Mouse (Mus musculus) monocyte, adult 2 months (primary cell): ENCODE results near the gene Rfc2.

ENCODE experiments used
- DNase-seq, 2 experiments: peaks; one replicate each; pipeline ENCODE4 v3.0.0; 2022; ENCODE audit warnings: low spot score in 2 of 2, low read depth in 1 of 2

Gene Rfc2

DNA sequence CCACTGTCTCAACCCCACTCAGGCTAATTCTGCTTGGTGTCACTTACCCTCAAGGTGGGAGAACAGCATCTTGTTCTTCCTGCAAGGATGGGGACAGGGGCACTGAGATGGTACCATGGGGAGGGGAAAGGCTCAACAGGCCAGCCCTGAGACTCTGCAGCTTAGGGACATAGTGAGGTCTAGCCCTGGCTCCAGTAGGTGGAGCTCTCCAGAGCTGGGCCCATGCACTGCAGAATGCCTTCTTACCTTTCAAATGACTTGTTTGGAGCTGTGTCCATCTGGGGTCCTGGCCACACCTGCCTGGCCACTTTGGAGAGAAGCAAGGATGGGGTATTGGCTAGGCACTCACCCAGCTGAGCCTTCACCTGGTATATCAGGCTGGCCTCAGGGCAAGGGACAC, 25.1 kb downstream of the Rfc2 start:
- DNase-seq: no peak

DNA sequence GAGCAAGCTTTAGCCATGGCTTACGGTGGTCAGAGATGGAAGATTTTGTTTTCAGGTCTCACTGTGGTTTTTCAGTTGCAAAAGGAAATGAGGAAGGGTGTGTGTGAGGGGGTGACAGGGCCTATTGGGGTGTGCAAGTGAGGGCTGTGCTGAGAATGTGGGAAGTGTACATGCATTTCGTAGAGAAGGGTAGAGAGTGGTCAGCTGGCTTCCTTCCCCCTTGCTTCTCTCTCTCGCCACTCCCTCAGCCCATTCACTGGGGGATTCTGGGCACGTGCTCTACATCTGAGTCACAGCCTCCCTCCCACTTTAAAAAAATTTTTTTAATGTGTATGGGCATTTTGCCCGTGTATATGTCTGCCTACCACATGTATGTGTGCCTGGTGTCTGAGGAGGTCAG, 26.0 kb downstream of the Rfc2 start:
- DNase-seq: peak; percentile 56 to 62

DNA sequence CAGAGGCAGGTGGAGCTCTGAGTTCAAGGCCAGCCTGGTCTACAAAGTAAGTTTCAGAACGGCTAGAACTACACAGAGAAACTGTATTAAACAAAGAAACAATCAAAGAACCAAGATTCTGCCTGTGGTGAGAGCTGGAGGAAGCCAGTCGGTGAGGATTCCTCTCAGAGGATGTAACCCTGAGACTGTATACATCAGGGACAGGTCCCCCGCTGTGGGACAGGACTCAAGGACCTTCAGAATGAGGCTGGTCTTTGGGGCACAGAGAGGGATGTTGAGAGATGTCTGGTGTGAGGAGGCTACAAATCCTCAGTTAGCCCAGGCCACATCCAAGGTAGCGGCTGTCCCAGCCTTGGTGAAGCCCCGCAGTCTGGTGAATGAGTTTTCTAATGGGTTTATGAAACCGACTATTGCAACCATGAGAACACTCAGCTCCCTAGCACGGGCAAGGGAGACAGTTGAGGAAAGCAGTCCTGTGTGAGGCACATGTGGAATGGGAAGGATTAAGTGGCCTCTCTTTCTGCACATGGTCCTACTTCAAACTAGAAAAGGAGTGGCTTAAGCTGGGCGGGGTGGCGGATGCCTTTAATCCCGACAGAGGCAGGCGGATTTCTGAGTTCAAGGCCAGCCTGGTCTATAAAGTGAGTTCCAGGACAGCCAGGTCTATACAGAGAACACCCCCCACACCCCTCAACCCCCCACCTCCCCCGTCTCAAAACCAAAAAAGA, 28.9 kb downstream of the Rfc2 start:
- DNase-seq: no peak

DNA sequence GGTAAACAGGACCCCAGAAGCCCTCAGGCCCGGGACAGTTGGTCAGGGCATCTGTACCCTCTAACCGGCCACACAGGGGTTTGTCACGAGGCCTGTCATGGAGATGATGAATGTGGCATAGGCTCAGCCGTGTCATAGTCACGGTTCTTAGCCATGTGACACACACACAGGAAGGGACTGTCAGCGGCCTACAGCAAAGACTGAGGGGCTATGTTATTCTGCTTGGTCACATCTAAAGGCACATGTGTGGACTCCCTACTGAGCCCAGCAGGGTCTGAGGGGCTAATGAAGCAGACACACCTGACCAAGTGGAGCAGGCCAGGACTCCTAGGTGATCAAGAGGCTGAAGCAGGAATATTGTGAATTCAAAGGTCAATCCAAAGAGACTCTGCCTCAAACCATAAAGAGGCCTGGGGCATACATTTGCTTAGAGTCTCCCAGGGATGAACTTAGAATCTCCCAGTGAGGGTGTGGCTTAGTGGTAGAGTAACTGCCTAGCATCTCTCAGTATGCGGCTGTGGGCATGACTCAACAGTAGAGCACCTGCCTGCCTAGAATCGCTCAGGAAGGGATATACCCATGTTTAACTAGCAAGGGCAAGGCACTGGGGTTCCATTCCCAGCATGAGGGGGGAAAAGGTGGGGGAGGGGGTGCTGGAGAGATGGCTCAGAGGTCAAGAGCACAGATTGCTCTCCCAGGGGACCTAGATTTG, 30.8 kb downstream of the Rfc2 start:
- DNase-seq: peak in 1 of 2 experiments; percentile 8

DNA sequence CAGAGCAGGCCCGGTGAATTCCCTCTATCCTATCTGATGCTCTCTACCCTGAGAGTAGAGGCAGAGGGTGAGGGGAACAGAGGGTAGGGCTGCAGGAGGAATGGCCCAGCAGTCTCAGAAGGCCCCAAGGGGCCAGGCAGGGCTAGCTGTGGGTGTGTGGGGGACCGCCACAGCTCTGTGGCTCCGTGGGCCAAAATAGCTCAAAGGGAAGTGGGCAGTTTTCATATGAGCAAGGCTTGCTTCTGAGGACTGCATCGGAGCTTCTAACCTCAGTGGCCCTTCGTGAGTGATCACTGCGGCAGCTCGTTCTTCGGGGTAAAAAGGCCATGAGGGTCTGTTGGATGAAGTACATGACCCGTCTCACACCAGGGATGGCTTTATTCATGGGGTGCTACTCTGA, 32.6 kb downstream of the Rfc2 start:
- peak in 1 of 2 experiments; percentile 19 for DNase-seq

DNA sequence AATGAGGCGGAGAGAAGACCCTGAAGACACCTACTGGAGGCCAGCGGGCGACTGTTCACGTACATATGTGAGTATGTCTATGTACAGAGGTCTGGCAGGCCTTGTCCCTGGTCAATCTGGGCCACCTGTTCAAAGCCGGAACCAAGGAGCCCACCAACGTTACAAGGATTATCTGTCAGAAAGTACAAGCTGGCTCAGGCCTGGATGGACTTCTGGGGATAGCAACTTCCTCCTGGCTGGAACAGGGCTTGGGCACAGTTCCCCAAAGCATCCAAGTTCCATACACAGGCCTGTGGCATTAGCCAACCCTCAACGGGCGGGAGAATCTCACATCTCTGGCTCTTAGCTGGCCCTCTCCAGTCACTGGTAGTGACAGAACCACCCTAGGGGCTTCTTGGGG, 33.1 kb downstream of the Rfc2 start:
- peak in 1 of 2 experiments; percentile 36 for DNase-seq

DNA sequence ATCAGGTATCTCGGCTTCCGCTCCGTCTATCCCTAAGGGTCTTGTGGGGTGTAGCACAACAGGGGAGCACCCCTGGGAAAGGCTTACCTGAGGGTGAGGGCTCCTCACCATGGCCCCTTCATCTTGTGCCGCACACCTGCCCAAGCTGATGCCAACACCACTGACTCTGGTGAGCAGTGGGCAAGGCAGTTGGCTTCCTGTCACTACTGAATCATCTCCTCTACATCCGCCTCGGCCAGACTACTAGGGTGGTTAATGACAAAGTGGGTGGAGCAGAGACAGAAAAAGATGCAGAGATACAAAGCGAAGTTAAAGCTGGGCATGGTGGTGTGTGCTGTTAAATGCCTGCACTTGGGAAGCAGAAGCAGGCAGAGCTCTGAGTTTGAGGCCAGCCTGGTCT, 33.6 kb downstream of the Rfc2 start, which contains the start of gene Lat2:
Gene Lat2, minus strand, starts transcription at position 224 of the 400 bp plus-strand sequence.
- DNase-seq: no peak

DNA sequence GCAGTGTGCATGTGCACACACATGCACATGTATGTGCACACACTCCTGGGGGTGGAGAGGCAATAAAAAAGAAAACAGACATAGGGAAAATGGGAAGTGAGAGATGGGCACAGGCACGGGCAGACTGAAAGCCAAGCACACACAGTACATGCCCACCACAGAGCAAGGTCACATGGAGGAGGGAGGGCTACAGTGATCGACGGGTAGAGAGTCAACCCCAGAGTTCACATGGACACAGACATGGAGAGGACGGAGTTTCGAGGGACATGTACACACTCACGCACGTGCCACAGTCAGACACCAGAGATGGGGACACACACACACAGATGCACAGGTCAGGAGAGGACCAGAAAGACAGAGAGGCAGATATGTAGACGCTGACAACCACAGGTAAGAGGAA, 34.2 kb downstream of the Rfc2 start:
- no peak for DNase-seq

DNA sequence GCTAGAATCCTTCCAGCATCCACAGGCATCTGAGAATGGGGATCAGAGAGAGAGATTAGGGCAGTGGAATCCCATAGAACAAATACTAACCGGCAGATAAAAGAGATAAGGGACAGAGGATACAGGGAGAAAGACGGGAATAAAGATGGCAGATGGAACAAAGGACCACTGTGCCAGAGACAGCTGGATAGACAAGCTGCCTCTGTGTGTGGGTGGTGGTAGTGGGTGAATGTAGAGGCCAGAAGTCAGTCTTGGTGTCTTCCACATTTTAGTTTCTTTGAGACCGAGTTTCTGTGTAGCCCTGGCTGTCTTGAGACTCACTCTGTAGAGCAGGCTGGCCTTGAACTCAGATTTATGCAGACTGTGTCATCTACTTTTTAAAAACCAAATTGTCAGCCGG, 34.6 kb downstream of the Rfc2 start:
- DNase-seq: no peak

DNA sequence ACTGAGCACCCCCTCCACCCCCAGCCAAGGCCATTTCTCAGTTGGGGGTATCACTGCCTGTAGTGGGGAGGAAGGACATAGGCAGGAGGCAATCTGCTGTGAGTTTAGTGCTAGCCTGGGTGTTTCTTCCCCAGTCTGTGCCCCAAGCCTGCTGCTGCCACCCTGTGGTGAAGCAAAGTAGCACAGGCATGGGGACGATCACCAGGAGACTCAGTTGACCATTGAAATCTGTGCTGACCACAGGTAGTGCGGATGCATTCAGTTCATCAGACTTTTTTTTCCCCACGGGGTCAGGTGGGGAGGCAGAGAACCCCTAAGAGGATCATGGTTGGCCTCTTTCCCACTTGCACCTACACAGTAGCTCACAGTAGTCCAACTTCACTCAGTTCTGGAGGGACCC, 35.9 kb downstream of the Rfc2 start:
- DNase-seq: peak in 1 of 2 experiments; percentile 67

DNA sequence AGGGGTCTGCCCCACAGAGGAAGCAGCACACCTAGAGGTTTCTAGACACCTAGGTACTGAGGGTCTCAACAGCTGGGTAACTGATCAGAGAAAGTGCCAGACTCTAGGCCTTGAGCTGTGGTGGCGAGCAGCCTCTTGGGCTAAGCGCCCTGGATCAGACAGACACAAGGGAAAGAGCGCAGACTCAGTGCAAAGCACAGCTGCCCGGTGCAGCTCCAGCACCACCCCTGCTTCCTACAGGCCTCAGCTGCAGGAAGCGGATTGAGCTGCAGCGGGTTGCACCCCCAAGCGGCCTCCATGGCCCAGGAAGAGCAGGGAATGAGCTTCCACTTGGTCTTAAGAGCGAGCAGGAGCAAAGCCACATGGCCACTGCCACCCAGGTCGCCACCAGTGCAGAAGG, 39.3 kb downstream of the Rfc2 start:
- DNase-seq: no peak

DNA sequence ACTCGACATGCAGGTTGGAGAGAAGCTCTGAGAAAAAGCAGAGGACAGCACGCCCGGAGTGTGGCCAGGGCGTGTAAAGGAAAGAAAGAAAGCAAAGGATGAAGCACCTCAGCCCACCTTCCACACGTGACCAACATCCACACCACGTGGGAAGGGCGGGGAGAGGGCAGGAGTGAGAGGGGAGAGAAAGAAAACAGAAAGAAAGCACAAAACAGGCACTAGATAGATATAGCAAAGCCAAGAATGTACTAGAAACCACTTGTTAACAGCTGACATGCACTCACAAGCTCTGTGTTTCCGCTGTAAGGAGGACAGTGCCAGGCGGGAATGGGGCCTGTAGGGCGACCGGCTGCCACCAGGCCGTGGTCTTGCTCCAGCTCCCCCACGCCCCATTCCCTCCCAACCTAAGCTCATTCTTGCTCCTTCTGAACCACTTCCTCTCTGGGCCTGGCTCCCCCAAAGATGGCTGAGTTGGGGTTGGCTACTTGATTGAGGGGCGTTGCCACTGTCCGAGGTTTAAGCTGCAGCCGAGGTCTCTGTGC, 40.0 kb downstream of the Rfc2 start:
- no peak for DNase-seq

DNA sequence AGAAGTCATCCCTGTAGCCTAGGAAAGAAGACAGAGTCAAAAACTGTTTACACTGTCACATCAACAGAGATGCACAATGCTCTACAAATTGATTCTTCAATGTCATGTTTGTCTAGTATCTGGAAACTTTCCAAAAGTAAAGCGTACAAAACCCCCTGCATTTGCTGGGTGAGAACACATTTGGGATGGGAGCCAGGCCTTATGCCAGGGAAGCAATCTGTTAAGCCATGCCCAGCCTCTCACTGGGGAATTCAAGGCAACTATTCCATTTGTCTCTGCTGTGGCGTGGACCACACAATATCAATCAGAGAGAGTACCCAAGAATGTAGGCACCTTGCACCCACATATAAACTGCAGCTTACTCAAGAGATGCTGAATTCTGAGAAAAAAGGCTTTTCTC, 40.9 kb downstream of the Rfc2 start:
- no peak for DNase-seq

DNA sequence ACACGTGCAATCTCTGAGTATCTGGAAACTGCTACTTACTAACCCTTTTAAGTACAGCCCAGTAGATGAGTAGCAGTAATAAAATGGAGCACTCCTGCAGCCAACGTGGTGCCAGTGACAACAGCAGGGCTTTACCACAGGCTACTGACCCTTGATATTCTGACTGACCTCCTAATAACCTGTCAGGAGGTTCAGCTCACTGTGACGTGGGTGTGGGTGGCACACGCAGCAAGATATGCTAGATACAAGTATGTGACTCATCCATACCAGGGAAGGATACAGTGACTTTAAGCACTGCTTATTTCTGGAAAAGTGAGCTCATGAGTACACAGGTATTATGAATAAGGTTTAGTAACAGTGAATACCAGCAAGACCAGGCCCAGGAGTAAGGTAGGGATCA, 48.3 kb downstream of the Rfc2 start:
- no peak for DNase-seq

DNA sequence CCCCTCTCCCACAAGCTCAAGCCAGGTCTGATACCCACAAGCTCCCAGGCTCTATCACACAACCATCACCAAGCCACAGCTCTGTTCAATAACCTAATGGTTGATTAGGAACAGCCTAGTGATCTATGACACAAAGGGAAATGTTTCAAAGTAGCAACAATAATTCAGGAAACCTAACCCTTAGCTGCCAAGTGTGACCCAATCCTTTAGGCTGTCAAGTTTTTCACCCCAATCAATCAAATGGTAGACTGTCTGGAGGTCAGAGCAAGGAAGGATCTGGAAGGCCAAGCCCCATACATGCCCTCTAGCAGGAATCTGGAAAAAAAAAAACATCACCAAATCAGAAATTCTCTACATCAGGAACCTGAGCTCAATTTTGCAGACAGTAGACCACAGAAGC, 49.7 kb downstream of the Rfc2 start:
- no peak for DNase-seq

DNA sequence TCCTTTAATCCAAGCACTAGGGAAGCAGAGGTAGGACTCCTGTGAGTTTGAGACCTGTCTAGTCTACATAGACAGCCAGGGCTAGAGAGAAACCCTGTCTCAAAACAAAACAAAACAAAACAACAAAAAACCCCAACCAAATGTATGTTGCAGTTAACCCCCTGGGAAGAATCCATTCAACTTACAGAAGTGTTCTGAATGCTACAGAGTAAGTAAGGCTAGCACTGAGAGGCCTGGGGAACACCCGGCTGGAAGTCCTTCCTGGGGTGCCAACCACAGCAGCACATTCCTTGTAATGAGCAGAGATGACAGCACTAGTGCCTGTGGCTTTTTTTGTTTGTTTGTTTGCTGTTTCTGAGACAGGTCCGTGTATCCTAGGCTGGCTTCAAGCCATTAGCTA, 51.7 kb downstream of the Rfc2 start:
- DNase-seq: no peak

DNA sequence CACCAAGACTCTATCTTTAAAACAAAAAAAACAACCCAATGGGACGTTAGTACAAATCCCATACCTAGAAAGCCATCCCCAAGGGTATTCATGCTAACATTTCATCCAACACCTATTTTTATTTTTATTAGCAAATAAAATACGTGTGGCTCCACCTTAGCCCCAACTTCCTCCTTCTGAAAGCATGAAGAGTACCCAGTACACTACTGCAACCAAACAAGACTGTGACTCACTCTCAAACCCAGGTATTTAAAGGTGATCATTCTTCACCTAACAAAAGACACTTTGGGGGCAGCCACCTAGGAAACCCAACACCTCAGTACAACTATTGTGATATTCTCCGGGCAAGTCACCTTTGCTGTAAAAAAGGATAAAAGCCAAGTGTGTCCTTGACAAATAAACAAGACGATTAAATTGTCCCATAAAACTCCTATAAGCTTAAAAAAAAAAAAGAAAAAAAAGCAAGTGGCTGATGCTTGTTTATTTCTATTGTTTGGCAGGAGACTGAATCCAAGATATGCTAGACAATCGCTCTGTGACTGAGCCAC, 56.7 kb downstream of the Rfc2 start:
- DNase-seq: no peak

DNA sequence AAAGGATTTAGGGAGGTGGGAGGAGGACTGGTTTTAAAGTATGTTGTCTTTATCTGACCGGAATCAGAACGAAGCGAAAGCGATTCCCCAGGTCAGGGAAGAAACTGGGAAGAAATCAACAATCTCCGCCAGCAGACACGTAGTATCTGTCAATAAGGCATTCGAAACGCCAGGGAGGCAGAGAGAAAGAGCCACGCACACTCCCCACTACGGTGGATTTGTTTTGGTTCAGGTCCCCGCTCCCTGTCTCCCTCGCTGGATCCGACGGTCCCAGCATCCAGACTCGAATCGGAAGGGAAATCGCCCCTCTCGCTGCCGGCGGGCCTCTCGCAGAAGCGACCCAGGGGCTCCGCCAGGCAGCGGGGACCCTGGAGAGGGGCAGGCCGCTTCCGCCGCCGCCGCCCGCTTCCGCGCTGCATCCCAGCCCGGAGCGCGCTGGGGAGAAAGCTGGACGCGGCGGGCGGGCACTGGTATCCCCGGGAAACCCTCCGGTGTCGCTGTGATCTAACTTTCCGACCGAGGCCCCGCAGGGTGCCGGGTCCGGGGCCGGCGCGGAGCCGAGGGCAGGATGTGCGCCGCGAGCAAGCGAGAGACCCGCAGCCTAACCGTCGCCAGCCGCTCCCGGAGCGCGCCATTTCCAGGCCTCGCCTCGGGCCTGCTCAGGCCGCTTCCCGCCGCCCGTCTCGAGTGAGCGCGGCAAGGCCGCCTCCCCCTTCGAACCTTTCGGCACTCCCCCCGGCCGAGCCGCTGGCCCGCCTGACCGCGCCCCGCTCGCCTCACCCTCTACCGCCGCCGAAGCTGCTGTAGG, 57.5 kb downstream of the Rfc2 start:
- no peak for DNase-seq

DNA sequence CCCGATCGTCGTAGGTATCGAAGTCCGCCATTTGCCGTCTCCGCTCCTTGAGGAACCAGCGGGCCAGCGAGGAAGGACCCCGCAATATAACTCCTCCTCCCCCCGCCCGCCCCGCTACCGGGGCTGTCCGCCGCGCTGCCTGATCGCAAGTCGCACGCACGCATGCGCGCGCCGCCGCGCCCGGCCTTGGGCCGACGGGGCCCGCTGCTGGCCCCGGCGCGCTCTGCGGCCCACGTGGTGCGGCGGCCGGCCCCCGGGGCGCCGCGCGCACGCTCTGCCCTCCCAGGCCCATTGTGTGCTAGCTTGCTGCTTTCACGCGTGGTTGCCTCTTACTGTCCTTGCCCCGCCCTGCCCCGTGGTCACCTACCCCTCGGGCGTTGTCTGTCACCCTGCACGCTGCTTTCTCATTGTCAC, 58.1 kb downstream of the Rfc2 start, which contains the start of gene Eif4h:
Gene Eif4h, minus strand, starts transcription at position 222 of the 414 bp plus-strand sequence.
- DNase-seq: peak; percentile 91 to 97

DNA sequence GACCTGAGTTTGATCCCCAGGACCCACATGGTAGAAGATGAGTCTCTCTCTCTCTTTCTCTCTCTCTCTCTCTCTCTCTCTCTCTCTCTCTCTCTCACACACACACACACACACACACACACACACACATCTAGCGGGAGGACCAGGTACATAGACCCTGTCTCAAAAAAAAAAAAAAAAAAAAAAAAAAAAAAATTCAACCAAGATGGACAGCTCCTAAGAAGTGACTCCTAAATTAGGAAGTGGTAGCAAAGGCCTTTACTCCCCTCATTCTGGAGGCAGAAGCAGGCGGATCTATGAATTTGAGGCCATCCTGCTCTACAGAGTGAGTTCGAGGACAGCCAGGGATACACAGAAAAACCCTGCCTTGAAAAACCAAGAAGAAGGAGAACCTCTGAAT, 59.2 kb downstream of the Rfc2 start:
- DNase-seq: no peak

DNA sequence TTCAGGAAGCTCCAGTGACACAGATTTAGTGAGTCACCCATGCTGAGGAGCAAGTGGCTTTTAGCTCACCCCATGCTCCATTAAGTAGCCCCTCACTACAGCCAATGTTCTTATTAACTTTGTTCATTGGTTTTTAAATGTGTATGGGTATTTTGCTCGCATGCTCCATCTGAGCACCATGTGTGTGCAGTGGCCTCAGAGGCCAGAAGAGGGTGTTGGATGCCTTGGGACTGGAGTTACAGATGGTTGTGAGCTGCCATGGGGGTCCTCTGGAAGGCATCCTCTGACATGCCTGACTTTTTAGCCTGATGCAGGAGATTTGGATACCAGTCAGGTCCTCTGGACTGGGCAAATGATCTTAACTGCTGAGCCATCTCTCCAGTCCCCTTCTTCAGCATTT, 63.0 kb downstream of the Rfc2 start:
- DNase-seq: no peak
